Mouse (Mus musculus) midbrain, embryonic 10.5 days (tissue): ENCODE measurements around the gene Bmp6. TPM values are rescaled to one million over a fixed set of nuclear protein-coding genes. Genes with fewer than 3 reads are reported as not detected.

ENCODE experiments used
- DNase-seq: peaks from one replicate; pipeline ENCODE4 v3.0.0-alpha.2; 2017; ENCODE audit warnings: low spot score
- H3K27ac ChIP-seq: fragments of 300-500 bp; sonication (generic); replicated peaks from 2 replicates; pipeline ENCODE4 v1.5.1; 2016; ENCODE audit warnings: mild to moderate bottlenecking
- H3K27me3 ChIP-seq: fragments of 300-500 bp; sonication (generic); 2 replicates; pipeline ENCODE4 v1.6.1; 2016; ENCODE audit warnings: low read depth, mild to moderate bottlenecking; ENCODE audit not compliant: poor library complexity, severe bottlenecking
- H3K36me3 ChIP-seq: fragments of 300-500 bp; sonication (generic); 2 replicates; pipeline ENCODE4 v1.6.1; 2016; ENCODE audit warnings: mild to moderate bottlenecking, moderate library complexity
- H3K4me1 ChIP-seq: fragments of 300-500 bp; sonication (generic); 2 replicates; pipeline ENCODE4 v1.6.1; 2016
- H3K4me3 ChIP-seq: fragments of 300-500 bp; sonication (generic); 2 replicates; pipeline ENCODE4 v1.5.1; 2016; ENCODE audit warnings: mild to moderate bottlenecking, moderate library complexity
- H3K9me3 ChIP-seq: fragments of 300-500 bp; sonication (generic); replicated peaks from 2 replicates; pipeline ENCODE4 v1.6.1; 2016; ENCODE audit warnings: mild to moderate bottlenecking
- WGBS: fragments of 180-500 bp; shearing (Covaris S2); methylation state at CpG from one replicate; pipeline ENCODE4 v1.1.7; 2016; 5-methylcytosine and 5-hydroxymethylcytosine counted together
- polyA plus RNA-seq: library from polyadenylated mRNA; unstranded; fragments of >200 nt; fragmentation: Nextera tagmentation; extraction: Ambion mirVana; gene quantifications from 2 replicates; pipeline ENCODE4 v1.2.1, GENCODE M21; 2016

Bmp6 gene
- polyA plus RNA-seq = 2.5 and 2.7 TPM in 2 replicates

DNA sequence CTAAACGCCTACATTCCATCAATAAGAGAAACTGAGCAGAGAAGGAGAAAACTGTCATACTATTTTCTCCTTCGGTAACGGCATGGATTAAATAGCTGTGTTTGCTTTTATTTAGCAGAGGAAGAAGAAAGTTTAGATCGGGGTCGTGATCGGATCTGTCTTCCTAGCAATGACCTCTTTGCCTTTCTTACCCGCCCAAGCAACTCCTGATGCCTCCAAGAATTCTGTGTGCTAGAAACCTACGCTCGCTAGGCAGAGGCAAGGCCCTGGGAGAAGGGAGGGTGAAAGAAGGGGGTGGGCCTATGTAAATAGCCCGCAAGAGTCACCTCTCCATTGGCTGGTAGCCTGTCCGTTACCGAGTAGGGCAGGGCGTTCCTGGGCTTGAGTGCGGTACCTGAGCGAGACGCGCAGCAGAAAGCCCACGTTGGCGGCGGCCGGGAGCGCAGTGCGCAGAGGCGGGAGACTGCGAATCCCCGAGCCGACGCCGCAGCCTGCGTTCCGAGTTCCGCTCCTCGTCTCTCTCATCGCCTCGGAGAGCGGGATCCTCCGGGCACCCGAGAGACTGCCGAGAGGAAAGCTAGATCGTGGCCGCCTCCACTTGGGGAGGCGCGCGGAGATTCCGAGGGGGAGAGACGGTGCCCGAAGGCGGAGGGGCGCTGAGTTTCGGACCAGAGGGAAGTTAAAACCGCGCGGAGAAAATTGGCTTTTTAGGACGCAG, at the start of gene Bmp6:
Bmp6 (plus strand) TSS at position 395 of the 718 bp plus-strand sequence.
- WGBS = 3% methylated on average over 54 of the region's 54 CpGs
- peak; percentile 83 for DNase-seq
- Histone ChIP-seq H3K4me1 (peaks cover 48% of the 10 kb centered on the region), H3K27ac (peak within 1 kb of the TSS; percentile 74), H3K4me3 (peak within 1 kb of the TSS; percentile 58), H3K36me3 (no peaks in the 10 kb centered on the region), H3K9me3 (no peaks in the 10 kb centered on the region), H3K27me3 (peaks cover 72% of the 10 kb centered on the region)

DNA sequence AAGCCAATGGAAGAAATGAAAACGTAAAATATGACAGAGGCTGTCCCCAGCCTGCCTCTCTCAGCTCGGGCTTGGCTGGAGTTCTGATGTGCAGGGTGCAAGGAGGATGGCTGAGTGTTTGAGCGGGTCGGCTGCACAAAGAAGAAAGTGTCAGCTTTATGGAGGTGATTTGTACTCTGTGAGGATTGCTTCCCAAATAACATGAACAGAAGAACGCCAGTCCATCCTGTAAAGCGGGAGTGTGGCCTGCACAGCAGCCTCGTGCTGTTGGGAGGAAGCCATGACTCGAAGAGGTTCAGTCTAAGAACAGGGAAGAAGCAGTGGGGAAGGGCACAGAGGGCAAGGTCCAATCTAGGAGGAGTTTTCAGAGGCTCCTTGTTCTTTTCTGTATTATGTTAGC, 48.7 kb upstream of the Bmp6 start:
- Histone ChIP-seq H3K9me3 (0 out of 2 replicates have a peak, but pooled peaks cover 3% of the 10 kb centered on the region), H3K4me1 (no peaks in the 10 kb centered on the region), H3K36me3 (no peaks in the 10 kb centered on the region), H3K27me3 (no peaks in the 10 kb centered on the region), H3K4me3 (no peak overlapping the region), H3K27ac (no peak overlapping the region)
- DNase-seq = no peak
- 85% methylated on average over 8 of the region's 8 CpGs for whole genome bisulfite sequencing

- Histone ChIP-seq H3K4me1 (no peaks in the 10 kb centered on the region), H3K9me3 (0 out of 2 replicates have a peak, but pooled peaks cover 3% of the 10 kb centered on the region), H3K4me3 (no peak overlapping the region), H3K27ac (no peak overlapping the region), H3K27me3 (no peaks in the 10 kb centered on the region), H3K36me3 (no peaks in the 10 kb centered on the region)
- 88% methylated on average over 8 of the region's 8 CpGs for WGBS
- no peak for DNase-seq
These were observed 48.3 kb upstream of the Bmp6 start for GRCm38 (mm10) chr13:38296601-38297000.

- no peaks in the 10 kb centered on the region for H3K36me3 ChIP-seq
- WGBS = 94% methylated on average over 3 of the region's 3 CpGs
- H3K27me3 ChIP-seq = no peaks in the 10 kb centered on the region
- no peak overlapping the region for H3K27ac ChIP-seq
- H3K4me3 ChIP-seq = no peak overlapping the region
- DNase-seq = no peak
- no peaks in the 10 kb centered on the region for H3K9me3 ChIP-seq
- no peaks in the 10 kb centered on the region for H3K4me1 ChIP-seq
These were observed 33.8 kb upstream of the Bmp6 start for GRCm38 (mm10) chr13:38311125-38311524.

GRCm38 (mm10) chr13:38312357-38313040, 32.4 kb upstream of the Bmp6 start:
- no peaks in the 10 kb centered on the region for H3K9me3 ChIP-seq
- WGBS = 86% methylated on average over 12 of the region's 12 CpGs
- H3K27ac ChIP-seq = no peak overlapping the region
- DNase-seq = no peak
- H3K4me3 ChIP-seq = no peak overlapping the region
- no peaks in the 10 kb centered on the region for H3K27me3 ChIP-seq
- H3K4me1 ChIP-seq = no peaks in the 10 kb centered on the region
- H3K36me3 ChIP-seq = no peaks in the 10 kb centered on the region

- H3K27ac ChIP-seq = no peak overlapping the region
These were observed 30.3 kb upstream of the Bmp6 start for GRCm38 (mm10) chr13:38314590-38314989.

DNA sequence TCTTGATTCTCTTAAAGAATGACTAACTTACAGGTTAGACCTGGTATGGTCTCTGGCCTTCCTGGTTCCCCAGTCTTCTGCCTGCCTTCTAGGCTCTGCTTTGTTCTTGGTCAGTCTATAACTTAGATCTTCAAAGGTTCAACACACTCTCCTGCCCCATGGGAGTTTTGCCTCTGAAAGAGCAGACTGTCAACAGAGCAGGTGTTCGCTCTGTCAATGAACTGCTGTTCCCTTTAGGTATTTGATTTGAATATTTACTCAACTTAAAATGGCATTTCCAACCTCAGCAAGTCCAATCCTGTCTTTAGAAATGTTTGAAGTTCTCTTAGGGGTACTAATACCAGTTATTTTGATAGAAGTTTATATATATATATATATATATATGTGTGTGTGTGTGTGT, 26.5 kb upstream of the Bmp6 start:
- Histone ChIP-seq H3K36me3 (no peaks in the 10 kb centered on the region), H3K9me3 (no peaks in the 10 kb centered on the region), H3K27ac (no peak overlapping the region), H3K27me3 (no peaks in the 10 kb centered on the region), H3K4me3 (no peak overlapping the region), H3K4me1 (no peaks in the 10 kb centered on the region)
- WGBS = 100% methylated on average over 1 of the region's 1 CpGs
- no peak for DNase-seq

More at GRCm38 (mm10) chr13:38314590-38314989, 30.3 kb upstream of the Bmp6 start:
- Histone ChIP-seq H3K4me1 (no peaks in the 10 kb centered on the region), H3K36me3 (no peaks in the 10 kb centered on the region), H3K4me3 (no peak overlapping the region), H3K27me3 (no peaks in the 10 kb centered on the region), H3K9me3 (no peaks in the 10 kb centered on the region)
- 82% methylated on average over 7 of the region's 7 CpGs for WGBS
- DNase-seq = no peak

DNA sequence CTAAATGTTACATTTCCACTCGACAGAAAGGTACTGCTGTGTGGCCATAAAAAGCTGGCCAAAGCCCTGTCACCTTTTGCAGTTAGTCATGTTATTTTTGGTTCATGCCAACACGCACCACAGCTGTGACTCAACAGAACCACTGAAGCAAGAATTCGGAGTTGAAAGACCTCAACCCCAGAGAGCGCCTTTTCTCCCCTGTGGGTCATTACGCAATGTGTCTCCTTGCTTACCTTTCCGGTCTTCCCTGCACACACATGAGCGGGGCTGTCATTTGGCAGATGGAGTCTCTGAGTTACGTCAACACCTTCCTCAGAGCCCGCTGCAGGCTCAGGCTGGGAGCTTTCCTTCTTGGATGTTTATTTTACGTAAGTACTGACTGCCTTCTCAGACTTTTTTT, 24.6 kb upstream of the Bmp6 start:
- WGBS = 82% methylated on average over 10 of the region's 10 CpGs
- no peak overlapping the region for H3K4me3 ChIP-seq
- H3K4me1 ChIP-seq = no peaks in the 10 kb centered on the region
- DNase-seq = no peak
- H3K9me3 ChIP-seq = no peaks in the 10 kb centered on the region
- H3K36me3 ChIP-seq = no peaks in the 10 kb centered on the region
- no peaks in the 10 kb centered on the region for H3K27me3 ChIP-seq
- no peak overlapping the region for H3K27ac ChIP-seq

GRCm38 (mm10) chr13:38324452-38324851, 20.5 kb upstream of the Bmp6 start:
- 92% methylated on average over 10 of the region's 10 CpGs for WGBS
- DNase-seq = no peak

DNA sequence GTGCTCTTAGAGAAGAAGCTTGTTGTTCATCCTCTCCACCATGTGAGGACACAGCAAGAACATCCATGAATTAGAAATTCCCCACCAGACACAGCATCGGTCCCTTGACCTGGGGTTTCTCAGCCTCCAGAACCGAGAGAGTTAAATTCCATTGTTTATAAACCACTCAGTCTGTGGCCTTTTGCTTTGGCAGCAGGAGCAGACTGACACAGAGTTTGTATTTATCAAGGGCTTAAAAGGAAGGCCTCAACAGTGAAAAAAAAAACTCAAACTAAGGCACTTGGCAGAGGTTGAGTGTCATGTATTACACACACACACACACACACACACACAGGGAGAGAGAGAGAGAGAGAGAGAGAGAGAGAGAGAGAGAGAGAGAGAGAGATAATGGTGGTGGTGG, 17.5 kb upstream of the Bmp6 start:
- H3K27ac ChIP-seq = no peak overlapping the region
- no peaks in the 10 kb centered on the region for H3K36me3 ChIP-seq
- no peak overlapping the region for H3K4me3 ChIP-seq
- 62% methylated on average over 2 of the region's 2 CpGs for WGBS
- no peak for DNase-seq
- H3K9me3 ChIP-seq = no peaks in the 10 kb centered on the region
- no peaks in the 10 kb centered on the region for H3K27me3 ChIP-seq
- no peaks in the 10 kb centered on the region for H3K4me1 ChIP-seq

More at GRCm38 (mm10) chr13:38324452-38324851, 20.5 kb upstream of the Bmp6 start:
- no peaks in the 10 kb centered on the region for H3K9me3 ChIP-seq
- no peaks in the 10 kb centered on the region for H3K4me1 ChIP-seq
- no peak overlapping the region for H3K27ac ChIP-seq
- H3K27me3 ChIP-seq = no peaks in the 10 kb centered on the region
- H3K36me3 ChIP-seq = no peaks in the 10 kb centered on the region
- no peak overlapping the region for H3K4me3 ChIP-seq

- H3K4me3 ChIP-seq = no peak overlapping the region
- WGBS = 87% methylated on average over 5 of the region's 5 CpGs
- H3K36me3 ChIP-seq = no peaks in the 10 kb centered on the region
- no peak overlapping the region for H3K27ac ChIP-seq
- H3K9me3 ChIP-seq = peaks cover 6% of the 10 kb centered on the region
- no peaks in the 10 kb centered on the region for H3K4me1 ChIP-seq
- no peak for DNase-seq
- no peaks in the 10 kb centered on the region for H3K27me3 ChIP-seq
These were observed 11.4 kb upstream of the Bmp6 start for GRCm38 (mm10) chr13:38333496-38333895.

GRCm38 (mm10) chr13:38342598-38342997, 2.3 kb upstream of the Bmp6 start:
- 32% methylated on average over 7 of the region's 7 CpGs for WGBS
- H3K27me3 ChIP-seq = peaks cover 50% of the 10 kb centered on the region

DNA sequence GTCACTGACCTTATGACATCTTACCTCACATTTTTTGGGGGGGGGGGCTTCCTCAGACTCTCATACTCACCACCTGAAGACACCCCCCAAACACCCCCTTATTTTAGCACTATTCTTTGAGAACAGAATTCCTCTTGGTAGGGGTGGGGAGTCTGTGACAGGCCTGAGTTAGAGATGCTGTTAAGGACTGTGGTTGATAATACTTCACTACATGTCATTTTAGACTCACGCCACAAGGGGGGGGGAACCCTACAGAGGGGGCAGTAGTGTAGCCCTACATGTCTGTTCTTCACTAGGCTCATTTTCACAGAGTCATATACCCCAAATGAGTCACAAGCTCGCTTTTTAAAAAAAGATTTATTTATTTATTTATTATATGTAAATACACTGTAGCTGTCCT, 1.7 kb upstream of the Bmp6 start:
- whole genome bisulfite sequencing = 69% methylated on average over 2 of the region's 2 CpGs
- Histone ChIP-seq H3K27me3 (peaks cover 56% of the 10 kb centered on the region), H3K9me3 (peaks cover 3% of the 10 kb centered on the region), H3K4me3 (no peak overlapping the region), H3K27ac (no peak overlapping the region), H3K36me3 (no peaks in the 10 kb centered on the region), H3K4me1 (peaks cover 35% of the 10 kb centered on the region)
- DNase-seq = no peak

More at GRCm38 (mm10) chr13:38342598-38342997, 2.3 kb upstream of the Bmp6 start:
- Histone ChIP-seq H3K36me3 (no peaks in the 10 kb centered on the region), H3K4me1 (peaks cover 29% of the 10 kb centered on the region), H3K9me3 (peaks cover 6% of the 10 kb centered on the region), H3K4me3 (no peak overlapping the region), H3K27ac (no peak overlapping the region)
- DNase-seq = peak; percentile 67
